Comparison of ENCODE assay signal across 9 mouse cellular contexts in the genomic region with DNA sequence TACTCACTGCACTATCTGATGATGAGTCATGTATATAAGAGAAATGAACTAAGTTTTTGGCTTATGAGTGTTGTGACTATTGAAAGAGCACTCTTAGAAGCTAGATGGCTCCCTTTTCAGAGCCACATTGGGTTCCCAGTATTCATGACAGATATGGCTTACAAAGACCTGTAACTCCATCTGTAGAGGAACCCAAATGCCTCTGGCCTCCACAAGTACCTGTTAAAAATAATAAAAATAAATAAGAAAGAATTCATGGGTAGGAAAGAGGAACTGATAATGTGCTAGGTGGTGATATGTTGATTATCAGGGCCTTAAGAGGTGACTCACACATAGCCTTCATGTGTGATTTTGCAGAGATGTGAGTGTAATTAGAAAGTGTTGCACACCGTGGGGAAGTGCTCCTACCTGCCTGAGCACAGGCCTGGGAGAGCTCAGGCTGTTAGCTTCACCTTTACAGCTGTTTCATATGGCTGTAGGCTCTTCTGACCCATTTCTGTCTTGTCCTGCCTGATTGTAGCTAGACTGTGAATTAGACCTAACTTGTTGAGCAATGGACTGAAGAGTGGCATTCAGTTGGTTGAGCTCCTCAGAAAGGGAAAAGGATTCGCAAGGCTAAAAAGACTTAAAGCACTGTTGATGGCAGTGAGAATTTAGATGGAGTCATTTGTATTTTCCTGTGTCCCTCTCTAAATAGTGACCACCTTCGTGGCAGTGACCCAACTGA. TPM values are rescaled to one million over a fixed set of nuclear protein-coding genes. Genes with fewer than 3 reads are reported as not detected.
DNase-seq lines count a peak whose midpoint lies in the region; ATAC-seq lines count a peak whose summit lies in the region.
"Had no signal": no experiment of that assay in that cellular context is flagged by ENCODE, and none has a peak within 500 bp of the region (broad histone marks: within the 10 kb centered on the region; RNA-seq: fewer than 3 reads in every experiment).

No protein-coding gene starts in this region.

- H3K36me3 ChIP-seq in forebrain, embryonic 13.5 days (ENCODE audit: poor library complexity, severe bottlenecking) = no peaks in the 10 kb centered on the region
- no peaks in the 10 kb centered on the region for H3K36me3 ChIP-seq in forebrain, embryonic 11.5 days (ENCODE audit: control insufficient read depth, insufficient read depth, low read length)
- peaks cover 14% of the 10 kb centered on the region for H3K36me3 ChIP-seq in liver, embryonic 12.5 days

- peak overlapping the region; percentile 17 for H3K4me2 ChIP-seq in forebrain, embryonic 13.5 days
- H3K4me2 ChIP-seq in forebrain, embryonic 11.5 days (ENCODE audit: low read depth, low read length, severe bottlenecking) = no peak overlapping the region
- peak overlapping the region; percentile 34 for H3K4me2 ChIP-seq in liver, embryonic 12.5 days

- peaks cover 12% of the 10 kb centered on the region for H3K9me3 ChIP-seq in forebrain, embryonic 13.5 days (replicated peaks)
- no peaks in the 10 kb centered on the region; the same call in 1 of the 2 replicates for H3K9me3 ChIP-seq in forebrain, embryonic 11.5 days (ENCODE audit: control insufficient read depth, low read length)
- H3K9me3 ChIP-seq in liver, embryonic 12.5 days (replicated peaks) = no peaks in the 10 kb centered on the region

- no peaks in the 10 kb centered on the region for H3K27me3 ChIP-seq in forebrain, embryonic 13.5 days
- H3K27me3 ChIP-seq in forebrain, embryonic 11.5 days (ENCODE audit: control insufficient read depth, insufficient read depth, low read length) = no peaks in the 10 kb centered on the region
- H3K27me3 ChIP-seq in liver, embryonic 12.5 days (replicated peaks) = no peaks in the 10 kb centered on the region

- H3K4me1 ChIP-seq in forebrain, embryonic 13.5 days = peaks cover 25% of the 10 kb centered on the region
- peaks cover 9% of the 10 kb centered on the region; the same call in 1 of the 2 replicates for H3K4me1 ChIP-seq in forebrain, embryonic 11.5 days (replicated peaks; ENCODE audit: control insufficient read depth, insufficient read depth, low read length)
- H3K4me1 ChIP-seq in liver, embryonic 12.5 days = peaks cover 93% of the 10 kb centered on the region

- H3K4me3 ChIP-seq in forebrain, embryonic 13.5 days = no peak overlapping the region
- no peak overlapping the region for H3K4me3 ChIP-seq in forebrain, embryonic 11.5 days (ENCODE audit: low read depth, low read length)
- no peak overlapping the region for H3K4me3 ChIP-seq in liver, embryonic 12.5 days

- no peak overlapping the region for H3K9ac ChIP-seq in forebrain, embryonic 13.5 days
- H3K9ac ChIP-seq in forebrain, embryonic 11.5 days (ENCODE audit: low read length) = no peak overlapping the region
- peak overlapping the region; percentile 29; the same call in 1 of the 2 replicates for H3K9ac ChIP-seq in liver, embryonic 12.5 days

- no peak for DNase-seq in forebrain, embryonic 11.5 days (ENCODE audit: low spot score)
- DNase-seq in kidney, adult 18-20 months = peak; percentile 28
- no peak for DNase-seq in kidney, postnatal 4 days
- peak; percentile 44 to 46 for DNase-seq in B cell, adult 2 months
- no peak for DNase-seq in ovary, postnatal 36 days (ENCODE audit: low spot score)
- no peak for DNase-seq in thymus, adult 18-20 months
- DNase-seq: cerebellum, adult 11-12 months had no signal

- WGBS in forebrain, embryonic 13.5 days = 80% methylated on average over 3 of the region's 3 CpGs
- 80% methylated on average over 3 of the region's 3 CpGs for WGBS in forebrain, embryonic 11.5 days
- WGBS in liver, embryonic 12.5 days (ENCODE audit: insufficient replicate concordance) = 54% methylated on average over 3 of the region's 3 CpGs

- H3K27ac ChIP-seq in forebrain, embryonic 13.5 days = no peak overlapping the region
- no peak overlapping the region for H3K27ac ChIP-seq in forebrain, embryonic 11.5 days (ENCODE audit: low read depth, low read length)
- H3K27ac ChIP-seq in liver, embryonic 12.5 days = peak overlapping the region; percentile 70

- no peak for ATAC-seq in forebrain, embryonic 13.5 days
- ATAC-seq in forebrain, embryonic 11.5 days (replicated peaks; ENCODE audit: low FRiP score) = no peak
- ATAC-seq in liver, embryonic 12.5 days = peak; percentile 25; the same call in 1 of the 2 replicates

RNA-seq across cellular contexts. Expression of a gene that starts 12.7 kb away (rescaled TPM):
- 34.1 and 37.5 TPM in 2 replicates for polyA plus RNA-seq in forebrain, embryonic 13.5 days (2015; fragmentation: Nextera tagmentation; extraction: Ambion mirVana)
- polyA plus RNA-seq in forebrain, embryonic 11.5 days (2014; fragmentation: Nextera tagmentation; extraction: Ambion mirVana) = 47.5 and 53.5 TPM in 2 replicates
- polyA plus RNA-seq in liver, embryonic 12.5 days (2016; fragmentation: Nextera tagmentation; extraction: Ambion mirVana) = 40.1 and 42.5 TPM in 2 replicates

Comparison
In these comparisons a context has a peak if more than half of its experiments do, and no peak if none do; other contexts are left out.
1. DNase-seq: peak in kidney, adult 18-20 months (single experiment) and B cell, adult 2 months (2 of 2); none in forebrain, embryonic 11.5 days (single experiment), kidney, postnatal 4 days (0 of 2), ovary, postnatal 36 days (single experiment) and thymus, adult 18-20 months (0 of 2).